ENCODE assay signal across 8 mouse cellular contexts in genomic region chr1:37401687-37402086, GRCm38 (mm10). TPM values are rescaled to one million over a fixed set of nuclear protein-coding genes. Genes with fewer than 3 reads are reported as not detected.
DNase-seq lines count a peak whose midpoint lies in the region; ATAC-seq and TF ChIP-seq lines count a peak whose summit lies in the region.

No protein-coding gene starts in this region.

- no peak overlapping the region for H3K4me3 ChIP-seq in embryonic facial prominence, embryonic 11.5 days (ENCODE audit: low read depth, low read length)
- H3K4me3 ChIP-seq in kidney, embryonic 14.5 days (ENCODE audit: low read length): no peak overlapping the region
- H3K4me3 ChIP-seq in liver, embryonic 14.5 days (ENCODE audit: insufficient read depth in 1 of 2, low read depth in 2 of 2, low read length in 2 of 2): no peak overlapping the region

- TF ChIP-seq EP300 in liver, embryonic 14.5 days (IDR thresholded peaks at IDR 0.05; ENCODE audit: low read depth): no peak

- H3K27me3 ChIP-seq in embryonic facial prominence, embryonic 11.5 days (ENCODE audit: control insufficient read depth, insufficient read depth, low read length): no peaks in the 10 kb centered on the region
- H3K27me3 ChIP-seq in kidney, embryonic 14.5 days (ENCODE audit: control insufficient read depth, insufficient read depth, low read length): no peaks in the 10 kb centered on the region
- H3K27me3 ChIP-seq in liver, embryonic 14.5 days (ENCODE audit: control insufficient read depth, insufficient read depth, low read length): no peaks in the 10 kb centered on the region

- no peaks in the 10 kb centered on the region for H3K4me1 ChIP-seq in embryonic facial prominence, embryonic 11.5 days (ENCODE audit: control insufficient read depth, insufficient read depth, low read length)
- peaks cover 8% of the 10 kb centered on the region; the same call in 1 of the 2 replicates for H3K4me1 ChIP-seq in kidney, embryonic 14.5 days (ENCODE audit: control insufficient read depth, insufficient read depth, low read length)
- no peaks in the 10 kb centered on the region for H3K4me1 ChIP-seq in liver, embryonic 14.5 days (replicated peaks; ENCODE audit: control insufficient read depth in 2 of 2, insufficient read depth in 2 of 2, low read length in 1 of 2)

- H3K27ac ChIP-seq in embryonic facial prominence, embryonic 11.5 days (replicated peaks; ENCODE audit: low read depth, low read length): no peak overlapping the region
- H3K27ac ChIP-seq in kidney, embryonic 14.5 days (ENCODE audit: low read depth, low read length): no peak overlapping the region
- no peak overlapping the region for H3K27ac ChIP-seq in liver, embryonic 14.5 days

- no peaks in the 10 kb centered on the region for H3K36me3 ChIP-seq in embryonic facial prominence, embryonic 11.5 days (replicated peaks; ENCODE audit: control insufficient read depth, insufficient read depth, low read depth, low read length)
- no peaks in the 10 kb centered on the region; the same call in 1 of the 2 replicates for H3K36me3 ChIP-seq in kidney, embryonic 14.5 days (ENCODE audit: control insufficient read depth, insufficient read depth, low read length)
- no peaks in the 10 kb centered on the region for H3K36me3 ChIP-seq in liver, embryonic 14.5 days (replicated peaks; ENCODE audit: control insufficient read depth, insufficient read depth, low read depth)

- peak; percentile 34; the same call in 1 of the 2 replicates for ATAC-seq in embryonic facial prominence, embryonic 11.5 days (replicated peaks; ENCODE audit: insufficient number of reproducible peaks, low FRiP score, low TSS enrichment, low read depth)
- ATAC-seq in kidney, embryonic 14.5 days (ENCODE audit: low FRiP score, low TSS enrichment): 0 out of 2 replicates have a peak, but pooled peaks have one; percentile 22
- no peak for ATAC-seq in liver, embryonic 14.5 days (ENCODE audit: insufficient read depth)
- no peak for ATAC-seq in inflammation-experienced regulatory T-cells, adult 6 months

- H3K4me2 ChIP-seq in embryonic facial prominence, embryonic 11.5 days (ENCODE audit: low read depth, low read length): no peak overlapping the region
- H3K4me2 ChIP-seq in kidney, embryonic 14.5 days (replicated peaks; ENCODE audit: low read depth, low read length): no peak overlapping the region
- H3K4me2 ChIP-seq in liver, embryonic 14.5 days (ENCODE audit: low read depth): no peak overlapping the region

- WGBS in embryonic facial prominence, embryonic 11.5 days: 58% methylated on average over 4 of the region's 4 CpGs
- WGBS in kidney, embryonic 14.5 days: 64% methylated on average over 4 of the region's 4 CpGs
- WGBS in liver, embryonic 14.5 days (ENCODE audit: insufficient replicate concordance): 45% methylated on average over 4 of the region's 4 CpGs

- peak; percentile 86 for TF ChIP-seq CTCF in liver, embryonic 14.5 days (IDR thresholded peaks at IDR 0.05; ENCODE audit: low read depth)

- H3K9ac ChIP-seq in embryonic facial prominence, embryonic 11.5 days (replicated peaks; ENCODE audit: low read length): no peak overlapping the region
- no peak overlapping the region for H3K9ac ChIP-seq in kidney, embryonic 14.5 days (ENCODE audit: low read depth, low read length)
- no peak overlapping the region for H3K9ac ChIP-seq in liver, embryonic 14.5 days (replicated peaks)

- no peaks in the 10 kb centered on the region for H3K9me3 ChIP-seq in embryonic facial prominence, embryonic 11.5 days (replicated peaks; ENCODE audit: control insufficient read depth, low read length)
- no peaks in the 10 kb centered on the region for H3K9me3 ChIP-seq in kidney, embryonic 14.5 days (ENCODE audit: control insufficient read depth, low read length)
- H3K9me3 ChIP-seq in liver, embryonic 14.5 days (ENCODE audit: control insufficient read depth, low read length): no peaks in the 10 kb centered on the region

- peak; percentile 80 for DNase-seq in 3T3-L1 (ENCODE audit: low read depth, low spot score)
- peak; percentile 80 to 81 for DNase-seq in B cell, adult 2 months
- DNase-seq in adrenal gland, postnatal 36 days: peak; percentile 65 to 67
- DNase-seq in embryonic facial prominence, embryonic 11.5 days (ENCODE audit: low spot score): peak; percentile 71
- peak in 2 of 3 experiments; percentile 9 to 19 for DNase-seq in liver, embryonic 14.5 days (ENCODE audit: low read depth in 3 of 3, low spot score in 3 of 3)
- peak; percentile 60 for DNase-seq in right cerebral cortex, postnatal 14 days

RNA-seq across cellular contexts. Expression of gene Coa5, which starts 28.2 kb away (rescaled TPM):
- 100 to 1,000 TPM; 103 to 112 TPM for total RNA-seq in adrenal gland, postnatal 36 days (2021)
- polyA plus RNA-seq in embryonic facial prominence, embryonic 11.5 days (2014; fragmentation: Nextera tagmentation; extraction: Ambion mirVana): 62.6 and 63.5 TPM in 2 replicates
- 29.4 and 58.5 TPM in 2 replicates for polyA plus RNA-seq in kidney, embryonic 14.5 days (2014; fragmentation: Nextera tagmentation; extraction: Ambion mirVana)
- 22.3 and 22.7 TPM in 2 replicates for polyA plus RNA-seq in liver, embryonic 14.5 days (2012; rRNA removed)
- polyA plus RNA-seq in liver, embryonic 14.5 days (2014; fragmentation: Nextera tagmentation; extraction: Ambion mirVana): 29.5 and 30.2 TPM in 2 replicates
- 10 to 100 TPM; 56.3 to 64.4 (median 64.3) TPM for polyA plus RNA-seq in inflammation-experienced regulatory T-cells, adult 6 months (2017; shearing (Covaris generic))

RNA-seq across cellular contexts. Expression of gene Unc50, which starts 28.3 kb away (rescaled TPM):
- total RNA-seq in adrenal gland, postnatal 36 days (2021): 10 to 100 TPM; 65.1 to 73.8 TPM
- 122 and 127 TPM in 2 replicates for polyA plus RNA-seq in embryonic facial prominence, embryonic 11.5 days (2014; fragmentation: Nextera tagmentation; extraction: Ambion mirVana)
- polyA plus RNA-seq in kidney, embryonic 14.5 days (2014; fragmentation: Nextera tagmentation; extraction: Ambion mirVana): 143 and 147 TPM in 2 replicates
- polyA plus RNA-seq in liver, embryonic 14.5 days (2012; rRNA removed): 37.6 and 42.1 TPM in 2 replicates
- 82.9 and 86.0 TPM in 2 replicates for polyA plus RNA-seq in liver, embryonic 14.5 days (2014; fragmentation: Nextera tagmentation; extraction: Ambion mirVana)
- polyA plus RNA-seq in inflammation-experienced regulatory T-cells, adult 6 months (2017; shearing (Covaris generic)): 10 to 100 TPM; 55.5 to 58.0 (median 57.0) TPM

Comparison
In these comparisons a context has a peak if more than half of its experiments do, and no peak if none do; other contexts are left out.
1. DNase-seq: peak in every context shown above with its lines; median percentile 80 in B cell, adult 2 months; 80 in 3T3-L1; 71 in embryonic facial prominence, embryonic 11.5 days; 66 in adrenal gland, postnatal 36 days; 60 in right cerebral cortex, postnatal 14 days; 14 in liver, embryonic 14.5 days.
2. ATAC-seq: peak in embryonic facial prominence, embryonic 11.5 days (single experiment) and kidney, embryonic 14.5 days (single experiment); none in liver, embryonic 14.5 days (single experiment) and inflammation-experienced regulatory T-cells, adult 6 months (single experiment).